Mouse (Mus musculus) right cerebral cortex, adult 18-20 months (tissue): Measurements from ENCODE around the gene Gspt1.
"Not testable (repeated sequence)": the region's sequence is repeated elsewhere in the genome, so short reads cannot be mapped to it uniquely, and the experiment has no call there.

Experiments
- DNase-seq: peaks from one replicate; pipeline ENCODE4 v3.0.0; 2022; ENCODE audit warnings: mixed read lengths

Gspt1 gene

DNA sequence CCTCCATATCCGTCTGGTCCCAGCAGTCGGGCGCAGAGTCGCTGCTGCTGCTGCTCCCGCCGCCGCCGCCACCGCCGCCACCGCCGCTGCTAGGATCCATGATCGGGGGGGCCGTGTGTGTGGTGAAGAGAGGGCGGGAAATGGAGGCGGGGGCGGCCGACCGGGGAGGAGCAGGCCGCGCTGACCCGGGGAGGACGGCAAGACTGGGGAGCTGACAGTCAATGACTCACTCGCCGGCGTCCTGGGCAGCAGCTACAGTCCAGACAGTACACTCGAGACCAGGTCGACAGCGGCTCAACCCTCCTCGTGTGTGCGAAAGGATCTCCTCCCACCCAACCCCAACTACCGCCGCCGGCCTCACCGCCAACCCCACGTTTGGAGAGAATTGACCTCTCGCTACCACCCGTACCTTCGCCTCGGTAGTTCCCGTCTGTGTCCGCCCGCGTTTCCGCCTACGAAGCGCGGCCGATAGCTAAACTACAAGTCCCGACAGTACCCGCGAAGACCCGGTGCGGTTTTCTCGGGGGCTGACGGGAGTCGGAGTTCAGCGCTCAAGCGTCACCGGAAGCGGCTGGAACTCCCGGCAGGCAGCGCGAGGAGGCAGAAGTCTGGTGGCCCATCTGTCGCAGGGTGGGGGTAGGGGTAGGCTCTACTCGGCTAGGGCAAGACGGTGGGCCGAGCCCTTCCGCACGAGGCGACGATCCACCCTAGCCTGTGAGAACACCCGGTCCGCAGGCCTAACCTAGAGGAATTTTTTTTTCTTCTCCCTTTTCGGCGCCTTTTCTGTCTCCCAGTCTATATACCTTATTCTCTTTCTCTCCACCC lies at the start of gene Gspt1:
Gspt1 (minus strand) TSS at position 428 of the 825 bp plus-strand sequence.
- peak; percentile 100 for DNase-seq

DNA sequence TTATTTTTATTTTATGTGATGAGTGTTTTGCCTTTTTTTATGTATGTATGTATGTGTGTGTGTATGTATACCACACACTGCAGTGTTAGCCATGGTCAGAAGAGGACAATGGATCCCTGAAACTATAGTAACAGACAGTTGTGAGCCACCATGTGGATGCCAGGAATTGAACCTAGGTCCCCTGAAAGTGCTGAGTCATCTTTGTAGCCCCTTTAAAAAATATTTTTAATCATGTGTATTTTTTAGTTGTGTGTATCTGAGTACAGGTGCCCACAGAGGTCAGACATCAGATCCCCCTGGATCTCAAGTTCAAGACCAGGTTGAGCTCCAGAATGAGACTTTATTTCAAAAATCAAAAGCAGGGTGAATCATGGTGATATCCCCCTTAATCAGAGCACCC lies 49.6 kb upstream of the Gspt1 start:
- no peak for DNase-seq

DNA sequence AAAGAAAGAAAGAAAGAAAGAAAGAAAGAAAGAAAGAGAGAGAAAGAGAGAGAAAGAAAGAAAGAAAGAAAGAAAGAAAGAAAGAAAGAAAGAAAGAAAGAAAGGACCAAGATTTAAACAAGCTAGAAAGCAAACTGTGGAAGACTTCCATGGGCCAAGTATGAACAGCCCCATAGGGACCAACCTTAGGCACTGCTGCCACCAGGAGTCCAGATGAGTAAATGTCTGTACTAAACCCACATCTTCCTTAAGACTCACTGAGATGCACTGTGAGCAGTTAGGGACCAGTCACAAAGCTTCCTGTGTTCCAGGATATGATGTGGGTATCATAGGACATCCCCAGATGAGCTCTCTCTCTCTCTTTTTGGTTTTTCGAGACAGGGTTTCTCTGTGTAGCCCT lies 43.6 kb upstream of the Gspt1 start:
- not testable (repeated sequence) for DNase-seq

DNA sequence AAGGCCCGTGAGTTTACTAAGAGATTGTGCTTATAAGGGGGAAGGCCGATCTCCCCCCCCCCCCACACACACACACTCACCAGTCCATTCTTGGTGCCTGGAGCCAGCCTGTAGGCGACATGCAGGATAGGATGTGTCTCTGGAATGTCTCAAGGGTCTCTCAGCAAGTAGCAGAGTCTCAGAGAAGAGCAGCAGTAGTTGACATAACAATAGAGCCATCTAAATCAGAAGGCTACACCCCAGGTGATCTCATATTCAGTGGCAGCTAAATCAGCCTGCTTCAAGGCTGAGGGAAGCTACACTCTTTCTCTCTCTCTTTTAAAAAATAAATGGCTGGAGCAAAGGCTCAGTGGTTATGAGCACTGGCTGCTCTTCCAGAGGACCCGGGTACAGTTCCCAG lies 41.5 kb upstream of the Gspt1 start:
- not testable (repeated sequence) for DNase-seq

DNA sequence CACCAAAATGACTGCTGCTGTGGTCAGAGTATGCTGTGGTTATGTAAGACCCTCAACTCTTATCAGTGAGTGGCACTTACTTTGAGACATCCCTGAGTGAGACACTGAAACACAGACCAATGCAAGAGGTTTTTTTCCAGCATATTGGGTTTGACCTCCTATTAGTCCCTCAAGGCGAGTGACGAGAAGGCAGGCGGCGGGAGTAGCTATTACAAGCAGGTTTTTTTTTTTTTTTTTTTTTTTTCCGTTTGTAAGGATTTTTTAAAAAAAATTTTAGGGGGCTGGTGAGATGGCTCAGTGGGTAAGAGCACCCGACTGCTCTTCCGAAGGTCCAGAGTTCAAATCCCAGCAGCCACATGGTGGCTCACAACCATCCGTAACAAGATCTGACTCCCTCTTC lies 34.7 kb upstream of the Gspt1 start:
- not testable (repeated sequence) for DNase-seq

DNA sequence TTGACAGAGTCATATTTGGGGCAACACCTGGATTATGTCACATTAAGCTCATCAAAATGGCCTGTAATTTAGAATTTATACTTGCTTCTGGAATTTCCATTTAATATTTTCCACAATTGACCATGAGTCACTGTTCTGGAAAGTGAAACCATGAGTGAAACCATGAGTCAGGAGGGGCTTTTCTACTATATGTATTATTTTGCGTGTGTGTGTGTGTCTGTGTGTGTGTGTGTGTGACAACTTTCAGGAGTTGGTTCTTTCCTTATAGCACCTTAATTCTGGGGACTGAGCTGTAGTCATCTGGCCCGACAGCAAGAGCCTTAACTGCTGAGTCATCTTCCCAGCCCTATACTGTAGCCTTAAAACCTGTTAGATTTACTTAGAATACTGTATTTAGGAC lies 31.8 kb upstream of the Gspt1 start:
- DNase-seq, result no peak

DNA sequence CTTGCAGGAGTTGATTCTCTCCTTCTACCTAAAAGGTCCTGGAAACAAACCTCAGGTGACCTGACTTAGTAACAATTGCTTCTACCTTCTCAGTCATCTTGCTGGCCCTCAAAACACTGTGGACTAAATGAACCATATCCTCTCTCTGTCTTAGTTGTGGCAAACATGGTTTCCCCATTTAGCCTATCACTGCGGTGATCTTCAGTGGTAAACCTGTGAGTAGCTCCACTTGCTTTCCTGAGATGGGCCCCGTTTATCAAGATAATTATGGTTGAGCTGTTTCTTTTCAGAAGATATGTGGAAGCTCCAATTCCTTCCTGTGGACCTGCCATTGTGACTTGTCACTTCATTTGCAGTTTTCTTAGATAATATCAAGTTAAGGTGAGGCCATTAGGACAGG lies 30.8 kb upstream of the Gspt1 start:
- DNase-seq, result no peak

DNA sequence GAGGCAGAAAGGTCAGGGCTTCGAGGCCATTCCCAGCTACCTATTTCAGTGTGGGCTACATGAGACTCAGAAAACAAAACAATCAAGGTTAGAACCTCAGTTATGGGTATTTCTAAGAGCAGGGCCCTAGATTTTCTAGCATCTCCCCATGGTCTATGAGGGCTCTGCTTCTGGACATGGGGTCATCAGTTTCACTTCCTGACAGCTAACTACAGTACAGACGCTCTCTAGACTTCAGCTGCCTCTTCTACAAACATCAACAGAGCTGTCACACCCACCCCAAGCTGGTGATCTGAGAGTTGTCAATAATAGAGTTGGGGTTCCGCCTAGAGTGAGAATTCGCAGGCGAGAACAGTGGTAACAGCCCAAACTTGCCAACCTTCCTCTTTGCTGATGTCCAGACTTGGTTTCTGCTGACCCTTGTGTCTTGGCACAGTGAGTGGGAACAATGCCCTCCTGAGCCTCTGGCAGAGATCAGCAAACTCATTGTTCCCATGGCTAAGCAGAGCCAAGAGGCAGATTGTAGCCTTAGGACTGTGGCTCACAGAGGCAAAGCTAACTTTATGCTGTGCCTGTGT lies 28.6 kb upstream of the Gspt1 start:
- peak; percentile 15 for DNase-seq

DNA sequence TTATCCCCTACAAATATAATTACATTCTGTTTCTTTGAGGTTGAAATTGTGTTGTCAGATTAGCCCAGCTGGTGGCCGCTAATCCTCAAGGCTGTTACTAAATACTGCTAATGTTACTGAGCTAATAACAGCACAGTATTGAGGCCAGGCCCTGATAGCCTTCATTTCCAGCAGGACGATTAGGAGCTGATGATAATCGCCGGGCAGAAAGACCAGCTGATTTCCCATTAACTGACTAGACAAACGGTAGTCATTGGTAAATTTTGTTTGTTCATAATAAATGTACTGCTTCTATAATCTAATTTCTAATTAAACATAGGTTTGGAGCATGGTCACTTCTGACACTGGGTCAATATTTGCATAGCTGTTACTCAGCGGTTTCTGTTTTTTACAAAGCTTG lies 24.7 kb upstream of the Gspt1 start:
- DNase-seq, result no peak

DNA sequence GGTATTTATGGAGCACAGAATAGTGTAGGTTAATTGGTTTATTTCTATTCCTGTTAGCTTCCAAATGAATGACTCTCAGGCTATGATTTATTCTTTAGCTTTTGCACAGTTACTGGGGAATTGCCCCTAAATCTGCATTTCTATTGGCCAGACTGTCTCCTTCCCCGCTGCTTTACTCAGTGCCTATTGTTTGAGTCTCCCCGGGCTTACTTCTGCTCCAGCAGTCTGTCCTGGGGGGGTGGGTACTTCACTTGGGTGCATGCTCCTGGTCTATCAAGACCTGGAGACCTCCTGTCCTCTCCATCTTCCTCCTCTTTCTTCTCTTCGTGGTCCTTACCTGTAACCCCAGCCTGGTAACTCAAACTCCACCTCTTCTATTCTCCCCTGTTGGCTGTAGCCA lies 22.8 kb upstream of the Gspt1 start:
- no peak for DNase-seq

DNA sequence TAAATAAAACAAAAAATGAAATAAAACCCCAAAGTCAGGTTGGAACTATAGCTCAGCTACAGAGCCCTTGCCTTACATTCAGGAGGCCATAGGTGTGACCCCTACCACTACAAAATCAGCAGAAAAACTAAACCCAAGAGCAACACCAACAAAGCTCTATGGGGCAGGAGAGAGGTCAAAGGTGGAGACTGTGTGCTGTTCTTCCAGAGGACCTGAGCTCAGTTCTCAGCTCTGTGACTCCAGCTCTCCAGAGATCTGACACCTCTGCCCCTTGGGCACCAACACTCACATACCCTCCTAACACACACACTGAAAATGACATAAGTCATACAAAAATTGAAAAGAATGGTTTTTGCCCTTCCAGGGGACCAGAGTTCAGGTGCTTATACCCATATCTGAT lies 16.9 kb upstream of the Gspt1 start:
- no peak for DNase-seq

DNA sequence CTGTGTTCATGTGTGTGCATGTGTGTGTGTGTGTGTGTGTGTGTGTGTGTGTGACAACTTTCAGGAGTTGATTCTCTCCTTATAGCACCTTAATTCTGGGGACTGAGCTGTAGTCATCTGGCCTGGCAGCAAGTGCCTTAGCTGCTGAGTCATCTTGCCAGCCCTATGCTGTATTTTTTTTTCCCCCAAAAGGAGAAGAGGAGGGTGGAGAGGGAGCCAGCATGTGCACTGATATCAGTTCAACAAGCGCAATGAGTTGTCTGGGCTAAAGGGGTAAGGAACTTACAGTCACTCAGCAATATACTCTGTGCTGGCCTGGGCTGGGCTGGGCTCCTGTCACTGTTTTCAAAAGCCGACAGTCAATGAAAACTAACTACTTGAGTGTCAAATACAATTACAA lies 16.5 kb upstream of the Gspt1 start:
- peak; percentile 16 for DNase-seq

DNA sequence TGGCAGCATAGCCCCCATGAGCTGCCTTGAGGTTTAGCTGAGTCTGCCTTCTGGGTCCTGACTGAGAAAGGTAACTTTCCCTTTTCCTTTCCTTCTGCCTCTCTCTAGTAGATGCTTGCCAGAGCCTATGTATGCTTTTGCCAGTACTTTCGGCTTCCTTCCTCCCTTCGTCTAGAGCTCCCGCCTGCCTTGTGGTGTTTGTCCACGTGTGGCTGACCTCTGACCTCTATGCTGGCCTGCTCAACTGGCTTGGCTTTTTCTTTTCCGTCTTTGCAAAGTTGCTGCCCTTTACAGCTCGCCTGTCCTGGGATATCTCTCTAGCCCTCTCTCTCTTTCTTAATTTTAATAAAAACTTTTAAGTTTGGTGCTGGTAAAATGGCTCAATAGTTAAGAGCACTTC lies 15.7 kb upstream of the Gspt1 start:
- DNase-seq, result no peak

DNA sequence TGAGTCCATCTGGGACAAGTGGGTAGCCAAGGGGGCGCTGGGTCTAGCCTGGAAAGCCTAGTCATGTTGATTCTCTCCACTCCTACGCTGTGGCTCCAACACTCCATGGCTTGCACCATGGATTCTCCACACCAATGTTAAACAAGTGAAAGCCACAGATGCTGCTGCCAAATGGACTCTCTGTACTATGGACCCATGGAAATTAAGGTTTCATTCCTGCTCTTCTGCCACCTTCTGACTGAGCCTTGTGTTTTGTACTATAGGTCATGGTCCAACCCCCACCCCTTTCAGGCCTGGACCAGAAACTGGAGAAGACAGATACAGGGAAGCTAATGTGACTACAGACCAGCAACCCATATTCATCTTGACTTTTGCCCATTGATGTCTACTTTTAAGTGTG lies 12.4 kb upstream of the Gspt1 start:
- no peak for DNase-seq

DNA sequence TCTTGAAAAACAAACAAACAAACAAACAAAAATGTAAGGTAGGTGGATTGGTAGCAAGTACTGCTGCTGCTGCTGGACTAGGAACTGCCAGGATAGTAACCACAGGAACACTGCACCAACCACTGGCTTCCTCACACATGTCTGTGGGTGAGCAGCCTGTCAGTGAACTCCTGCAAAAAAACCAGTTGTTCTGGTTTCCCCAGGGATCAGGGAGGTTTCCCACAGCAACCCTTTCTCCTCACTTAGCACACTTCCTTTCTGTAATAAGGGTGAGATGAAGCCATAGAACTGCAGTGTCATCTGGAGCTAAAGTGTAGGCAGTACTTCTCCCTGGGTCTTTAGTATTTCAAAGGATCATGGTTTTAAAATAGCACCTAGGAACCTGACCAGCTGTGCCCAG lies 9.1 kb upstream of the Gspt1 start:
- no peak for DNase-seq

DNA sequence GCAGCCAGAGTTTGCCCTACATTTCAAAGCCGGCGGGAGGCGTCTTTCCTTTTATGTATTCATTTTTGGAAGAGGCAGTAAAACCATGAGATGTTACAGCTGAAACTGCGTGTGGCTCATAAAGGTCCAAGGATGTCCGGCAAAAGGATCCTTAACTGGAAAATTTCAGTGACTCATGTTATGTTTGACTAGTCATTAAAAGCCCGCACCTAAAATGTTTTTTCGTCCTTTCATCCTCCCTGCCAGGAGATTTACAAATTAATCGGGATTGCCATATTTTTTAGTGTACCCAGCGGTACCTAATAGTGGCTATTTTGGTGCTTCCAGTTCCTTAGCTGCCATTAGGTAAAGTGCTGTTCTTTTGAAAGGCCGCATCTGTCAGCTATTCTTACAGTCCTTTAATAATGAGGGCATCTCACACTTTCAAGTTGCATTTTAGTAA lies 619 bp upstream of the Gspt1 start:
- no peak for DNase-seq

DNA sequence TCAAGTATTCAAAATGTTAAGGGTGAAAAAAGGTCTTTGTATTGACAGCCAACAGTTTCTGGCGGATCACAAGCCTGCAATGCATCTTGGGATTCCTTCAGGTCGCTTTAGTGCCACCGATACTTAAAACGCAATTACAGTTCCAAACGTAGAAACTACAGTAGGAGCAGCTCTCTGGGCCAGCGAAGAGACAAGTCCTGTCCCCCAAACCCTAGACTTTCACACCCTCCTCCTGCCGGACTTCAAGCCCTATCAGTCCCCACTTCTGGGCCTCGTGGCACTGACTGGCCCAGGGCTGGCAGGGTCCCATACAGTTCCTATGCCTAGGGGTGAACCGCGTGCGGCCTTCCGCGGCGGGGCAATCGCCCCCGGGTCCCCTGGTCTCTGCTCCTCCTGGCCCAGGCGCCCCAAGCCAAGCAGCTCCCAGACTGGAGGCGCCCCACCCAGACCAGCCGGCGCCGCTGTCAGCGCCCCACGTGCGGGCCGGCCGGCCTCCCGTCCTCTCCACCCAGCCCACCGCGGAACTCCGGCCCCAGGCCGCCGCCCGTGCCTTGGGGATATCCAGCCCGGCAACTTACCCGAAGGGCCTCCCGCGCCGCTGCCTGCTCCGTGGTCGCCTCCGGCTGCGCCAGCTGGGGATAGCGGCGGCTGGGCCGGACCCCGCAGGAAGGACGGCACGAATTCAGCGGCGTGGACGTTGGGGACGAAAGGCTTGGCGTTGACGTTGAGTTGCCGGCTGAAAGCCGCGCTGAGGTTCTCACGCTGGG lies 877 bp downstream of the Gspt1 start:
- peak; percentile 26 for DNase-seq

DNA sequence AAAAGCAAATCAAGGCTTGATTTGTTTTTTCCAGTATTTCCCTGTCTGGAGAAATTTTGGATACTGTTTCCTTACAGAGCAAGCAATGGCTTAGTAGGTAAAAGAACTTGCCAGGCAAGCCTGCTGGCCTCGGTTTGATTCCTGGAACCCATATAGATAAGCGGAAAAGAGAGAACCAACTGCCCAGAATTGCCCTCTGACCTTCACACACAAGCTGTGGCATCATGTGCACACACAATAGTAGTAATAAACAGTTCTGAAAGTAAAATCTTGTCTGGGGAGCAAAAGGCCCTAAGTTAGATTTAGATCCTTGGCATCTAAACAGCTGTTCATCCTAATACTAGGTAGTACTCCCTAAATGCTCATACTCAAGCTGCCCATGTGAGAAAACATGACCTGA lies 6.3 kb downstream of the Gspt1 start:
- DNase-seq, result no peak

DNA sequence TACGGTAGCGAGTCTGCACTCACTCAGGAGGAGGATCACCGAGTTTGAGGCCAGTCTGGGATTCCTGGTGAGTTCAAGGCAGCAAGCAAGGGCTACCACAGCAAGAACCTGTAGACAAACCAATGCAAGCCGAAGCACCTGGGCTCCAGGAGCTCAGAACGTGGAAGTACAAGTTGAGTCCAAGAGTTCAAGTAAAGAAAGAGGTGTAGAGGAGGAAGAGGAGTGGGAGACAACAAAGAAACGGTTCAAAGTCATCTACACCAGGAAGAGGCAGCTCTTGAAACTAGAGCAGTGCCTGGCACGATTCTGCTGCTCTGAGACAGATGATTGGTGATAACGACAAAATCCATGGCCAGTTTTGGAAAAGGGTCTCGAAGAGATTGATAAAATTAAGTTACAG lies 8.4 kb downstream of the Gspt1 start:
- DNase-seq, result no peak

DNA sequence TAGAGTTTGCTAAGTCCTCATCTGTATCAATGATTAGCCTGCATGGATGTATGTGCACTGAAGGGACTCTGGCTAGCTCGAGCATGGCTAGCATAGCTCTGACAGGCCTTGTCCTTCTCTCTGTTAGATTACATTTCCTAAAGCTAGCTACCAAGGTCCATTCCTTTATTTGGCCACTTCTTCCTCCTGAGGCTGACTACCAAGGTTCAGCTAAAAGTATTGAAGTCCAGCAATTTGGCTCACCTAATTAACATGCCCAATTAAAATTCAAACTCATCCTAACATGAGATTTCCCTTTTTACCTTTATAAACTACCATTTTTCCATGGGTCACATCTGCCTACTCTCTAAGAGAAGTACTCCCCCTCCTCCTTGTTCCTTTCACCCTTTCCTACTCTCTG lies 11.7 kb downstream of the Gspt1 start:
- DNase-seq, result no peak

DNA sequence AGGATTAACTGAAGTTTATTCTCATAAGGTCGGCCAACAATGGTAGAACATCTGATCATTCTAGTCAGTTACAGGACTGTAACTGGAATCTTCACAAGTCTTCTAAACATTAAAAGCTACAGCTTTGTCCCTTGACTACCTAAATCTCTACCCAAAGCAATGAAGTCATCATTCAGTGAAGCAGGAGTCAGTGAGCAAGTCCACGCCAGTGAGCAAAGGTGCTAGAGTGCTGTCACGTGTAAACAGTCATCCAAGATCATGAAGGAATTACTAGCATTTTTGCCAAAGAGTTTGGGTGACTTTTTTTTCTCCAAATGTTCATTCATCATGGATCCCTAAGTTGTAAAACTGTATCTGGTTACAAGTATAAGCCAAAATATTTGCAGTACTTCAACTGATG lies 36.3 kb downstream of the Gspt1 start:
- DNase-seq, result no peak

DNA sequence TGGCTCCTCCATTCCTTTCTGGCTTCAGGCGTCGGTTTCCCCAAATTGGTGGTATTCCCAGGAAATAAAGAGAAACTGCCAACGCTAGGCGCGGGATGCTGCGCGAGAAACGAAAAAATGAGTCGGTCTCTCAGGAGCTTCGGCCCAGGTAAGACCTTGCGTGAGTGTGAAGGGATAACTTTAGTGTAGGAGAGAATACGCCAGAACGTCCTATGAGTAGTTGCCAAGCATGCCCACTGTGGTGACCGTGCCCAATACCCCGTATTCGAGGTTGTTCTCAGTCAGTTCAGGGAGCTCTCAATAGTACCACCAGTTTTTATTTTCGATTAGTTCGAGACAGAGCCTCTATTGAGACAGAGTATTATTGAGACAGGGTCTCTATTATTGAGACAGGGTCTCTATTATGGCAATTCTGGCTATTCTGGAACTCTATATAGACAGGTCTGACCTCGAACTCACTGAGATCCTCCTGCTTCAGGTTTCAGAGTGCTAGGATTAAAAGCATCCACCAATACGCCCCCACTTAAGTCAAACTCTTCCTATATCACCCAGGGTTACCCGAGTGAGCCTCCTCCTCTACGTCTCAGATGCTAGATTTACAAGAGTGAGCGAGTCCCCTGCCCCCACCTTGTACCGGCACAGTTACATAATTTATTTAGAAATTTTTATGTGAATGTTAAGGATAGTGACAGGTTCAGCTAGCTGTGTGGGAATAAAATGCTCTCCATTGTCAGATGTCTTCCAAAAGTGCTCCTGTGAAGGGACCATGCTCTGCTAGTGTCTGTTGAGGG lies 50.3 kb downstream of the Gspt1 start:
- DNase-seq, result peak; percentile 18
